Mouse (Mus musculus) hindbrain, embryonic 15.5 days (tissue): ENCODE data around the gene Nhsl1. TPM values are rescaled to one million over a fixed set of nuclear protein-coding genes. Genes with fewer than 3 reads are reported as not detected.
A peak's percentile ranks its signal among the peaks of the same experiment; 100 is the strongest.

Experiments used
- ATAC-seq: fragments of 200-750 bp; cut with Nextera tagmentation; 2 replicates; pipeline ENCODE4 v1.8.0; 2017; ENCODE audit warnings: low read depth, moderate number of reproducible peaks, moderate TSS enrichment; ENCODE audit not compliant: low FRiP score
- H3K27ac ChIP-seq: fragments of 300-500 bp; sonication (generic); replicated peaks from 2 replicates; pipeline ENCODE4 v1.5.1; 2015; ENCODE audit warnings: mild to moderate bottlenecking, inconsistent platforms
- H3K27me3 ChIP-seq: fragments of 300-500 bp; sonication (generic); 2 replicates; pipeline ENCODE4 v1.6.1; 2015; ENCODE audit warnings: control low read depth, inconsistent platforms
- H3K36me3 ChIP-seq: fragments of 300-500 bp; sonication (generic); 2 replicates; pipeline ENCODE4 v1.6.1; 2015; ENCODE audit warnings: control low read depth, inconsistent platforms
- H3K4me1 ChIP-seq: fragments of 300-500 bp; sonication (generic); replicated peaks from 2 replicates; pipeline ENCODE4 v1.6.1; 2015; ENCODE audit warnings: control low read depth, inconsistent platforms
- H3K4me2 ChIP-seq: fragments of 300-500 bp; sonication (generic); 2 replicates; pipeline ENCODE4 v1.6.1; 2015; ENCODE audit warnings: moderate library complexity, mild to moderate bottlenecking, inconsistent platforms
- H3K4me3 ChIP-seq: fragments of 300-500 bp; sonication (generic); 2 replicates; pipeline ENCODE4 v1.5.1; 2015; ENCODE audit warnings: mild to moderate bottlenecking, inconsistent platforms
- H3K9ac ChIP-seq: fragments of 300-500 bp; sonication (generic); 2 replicates; pipeline ENCODE4 v1.6.1; 2015; ENCODE audit warnings: inconsistent platforms
- H3K9me3 ChIP-seq: fragments of 300-500 bp; sonication (generic); 2 replicates; pipeline ENCODE4 v1.6.1; 2016; ENCODE audit warnings: control low read depth, inconsistent platforms
- WGBS: fragments of 180-500 bp; shearing (Covaris S2); methylation state at CpG from one replicate; pipeline ENCODE4 v1.1.7; 2015; 5-methylcytosine and 5-hydroxymethylcytosine counted together
- polyA plus RNA-seq: library from polyadenylated mRNA; unstranded; fragments of >200 nt; fragmentation: Nextera tagmentation; extraction: Ambion mirVana; gene quantifications from 2 replicates; pipeline ENCODE4 v1.2.1, GENCODE M21; 2015

The Nhsl1 gene
- polyA plus RNA-seq, 1 experiment from 2014 or later = 15.6 TPM

DNA sequence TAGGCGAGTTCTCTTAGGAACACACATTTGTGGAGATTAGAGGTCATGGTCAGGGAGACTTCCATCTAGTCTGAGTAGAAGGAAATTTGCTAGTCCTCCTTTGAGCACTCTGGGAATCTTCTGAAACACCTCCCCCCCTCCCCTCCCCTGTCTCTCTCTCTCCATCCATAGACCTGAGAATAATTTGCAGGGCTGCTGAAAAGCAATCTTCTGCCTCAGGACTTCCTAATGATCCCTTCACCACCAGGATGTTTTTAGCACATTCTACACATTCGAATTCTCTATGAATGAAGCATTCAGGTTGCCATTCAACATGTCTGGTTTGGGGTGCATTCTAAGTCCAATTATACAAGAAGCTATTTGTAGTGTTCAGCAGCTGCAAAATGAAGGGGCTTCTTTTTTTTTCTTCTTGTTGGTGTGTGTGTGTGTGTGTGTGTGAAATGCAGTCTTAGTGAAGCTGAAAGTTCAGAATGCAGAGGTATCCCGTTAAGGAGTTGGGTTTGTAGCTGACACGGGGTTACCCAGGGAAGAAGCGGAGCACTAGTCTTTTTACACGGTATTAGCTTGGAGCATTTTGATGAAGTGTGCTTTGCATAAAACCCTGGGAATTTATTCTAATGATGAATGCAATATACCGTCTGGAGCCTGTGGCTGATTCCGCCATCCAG is 139.2 kb downstream of the Nhsl1 start:
- Histone ChIP-seq H3K9ac (no peak overlapping the region), H3K9me3 (no peaks in the 10 kb centered on the region), H3K4me1 (peaks cover 55% of the 10 kb centered on the region), H3K27me3 (no peaks in the 10 kb centered on the region), H3K4me3 (no peak overlapping the region), H3K36me3 (no peaks in the 10 kb centered on the region), H3K27ac (peak overlapping the region; percentile 43; the same call in 1 of the 2 replicates), H3K4me2 (peak overlapping the region; percentile 13; the same call in 1 of the 2 replicates)
- 17% methylated on average over 8 of the region's 8 CpGs for WGBS
- ATAC-seq = 0 out of 2 replicates have a peak, but pooled peaks have one; percentile 29

DNA sequence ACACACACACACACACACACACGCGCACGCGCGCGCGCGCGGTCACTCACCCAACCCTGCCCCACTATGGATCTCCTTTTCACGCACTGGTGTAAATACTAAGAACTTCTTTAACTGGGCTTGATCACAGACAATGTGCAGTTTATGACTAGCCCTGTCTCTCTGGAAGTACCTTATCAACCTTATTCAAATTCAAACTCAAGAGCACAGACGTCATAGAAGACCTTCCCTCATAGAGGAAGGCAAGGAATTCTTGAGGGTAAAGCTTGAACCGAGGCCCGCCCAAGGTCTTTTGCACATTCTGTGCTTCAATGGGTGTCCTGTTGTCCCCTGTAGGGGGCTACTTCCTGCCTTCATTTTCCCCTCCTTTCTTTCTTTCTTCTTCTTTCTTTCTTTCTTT is 142.6 kb downstream of the Nhsl1 start:
- Histone ChIP-seq H3K9ac (no peak overlapping the region), H3K4me3 (no peak overlapping the region), H3K9me3 (no peaks in the 10 kb centered on the region), H3K27ac (no peak overlapping the region), H3K4me1 (peaks cover 46% of the 10 kb centered on the region), H3K27me3 (no peaks in the 10 kb centered on the region), H3K4me2 (no peak overlapping the region), H3K36me3 (no peaks in the 10 kb centered on the region)
- WGBS = 93% methylated on average over 13 of the region's 13 CpGs
- no peak for ATAC-seq

DNA sequence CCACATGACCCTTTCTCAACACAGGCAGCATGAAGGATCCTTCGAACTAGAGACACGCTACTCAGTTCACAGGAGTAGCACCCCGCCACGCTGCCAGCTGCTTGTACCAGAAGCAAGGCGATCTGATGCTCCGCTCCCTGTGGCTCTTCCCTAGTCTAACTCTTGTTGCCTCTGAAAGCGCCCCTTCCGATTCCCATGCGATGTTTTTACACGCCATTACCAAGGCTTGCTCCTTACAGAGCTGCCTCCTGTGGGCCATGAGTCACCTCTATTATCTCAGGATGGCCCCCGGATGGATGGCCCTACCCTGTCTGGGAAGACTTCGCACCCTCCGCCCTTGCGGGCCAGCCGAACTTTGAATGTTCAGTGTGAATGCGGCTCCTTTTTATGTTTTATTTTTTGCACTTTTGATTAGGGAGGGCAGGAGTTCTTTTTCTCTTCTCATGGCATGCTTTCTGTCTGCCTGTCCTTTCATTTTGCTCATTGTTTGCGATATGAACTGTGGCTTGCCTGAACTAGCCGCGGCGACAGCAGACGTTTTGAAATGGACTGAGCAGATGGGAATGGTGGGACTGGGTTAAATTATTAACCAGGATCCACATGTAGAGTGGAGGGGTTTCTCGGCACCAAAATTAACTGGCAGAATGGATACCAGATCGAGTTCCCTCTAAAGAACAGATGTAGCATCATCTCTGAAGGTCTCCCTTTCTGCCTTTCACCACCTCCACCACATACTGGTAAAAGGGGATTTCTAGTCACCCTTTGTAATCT is 144.5 kb downstream of the Nhsl1 start:
- Histone ChIP-seq H3K4me1 (peaks cover 33% of the 10 kb centered on the region), H3K36me3 (no peaks in the 10 kb centered on the region), H3K27ac (peak overlapping the region; percentile 22; the same call in 1 of the 2 replicates), H3K4me2 (peak overlapping the region; percentile 43), H3K27me3 (no peaks in the 10 kb centered on the region), H3K4me3 (no peak overlapping the region), H3K9ac (no peak overlapping the region), H3K9me3 (no peaks in the 10 kb centered on the region)
- 30% methylated on average over 23 of the region's 23 CpGs for WGBS
- ATAC-seq = peak; percentile 52; the same call in 1 of the 2 replicates

DNA sequence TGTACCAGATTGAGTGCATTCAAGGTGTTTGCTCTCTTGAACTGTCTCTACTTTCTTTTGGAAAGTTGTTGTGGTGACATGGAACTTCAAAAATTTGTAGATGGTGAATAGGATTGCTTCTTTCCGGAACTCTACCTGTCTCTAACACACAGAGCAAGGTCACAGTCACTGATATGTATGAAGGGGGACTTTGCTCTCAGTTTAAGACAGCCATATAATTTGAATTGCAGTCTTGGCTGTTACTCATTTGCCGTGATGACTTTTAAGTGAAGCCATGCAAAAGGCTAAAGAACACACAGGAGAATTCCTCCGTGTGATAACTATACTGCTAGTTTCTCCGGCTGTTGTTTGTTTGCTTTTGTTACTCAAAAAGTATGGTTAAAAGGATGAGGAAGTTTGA is 149.6 kb downstream of the Nhsl1 start:
- 32% methylated on average over 4 of the region's 4 CpGs for WGBS
- Histone ChIP-seq H3K27me3 (no peaks in the 10 kb centered on the region), H3K36me3 (no peaks in the 10 kb centered on the region), H3K9me3 (no peaks in the 10 kb centered on the region), H3K27ac (0 out of 2 replicates have a peak overlapping the region, but pooled peaks have one; percentile 84), H3K4me1 (peaks cover 53% of the 10 kb centered on the region), H3K4me3 (no peak overlapping the region), H3K9ac (no peak overlapping the region), H3K4me2 (peak overlapping the region; percentile 71; the same call in 1 of the 2 replicates)
- ATAC-seq = no peak

DNA sequence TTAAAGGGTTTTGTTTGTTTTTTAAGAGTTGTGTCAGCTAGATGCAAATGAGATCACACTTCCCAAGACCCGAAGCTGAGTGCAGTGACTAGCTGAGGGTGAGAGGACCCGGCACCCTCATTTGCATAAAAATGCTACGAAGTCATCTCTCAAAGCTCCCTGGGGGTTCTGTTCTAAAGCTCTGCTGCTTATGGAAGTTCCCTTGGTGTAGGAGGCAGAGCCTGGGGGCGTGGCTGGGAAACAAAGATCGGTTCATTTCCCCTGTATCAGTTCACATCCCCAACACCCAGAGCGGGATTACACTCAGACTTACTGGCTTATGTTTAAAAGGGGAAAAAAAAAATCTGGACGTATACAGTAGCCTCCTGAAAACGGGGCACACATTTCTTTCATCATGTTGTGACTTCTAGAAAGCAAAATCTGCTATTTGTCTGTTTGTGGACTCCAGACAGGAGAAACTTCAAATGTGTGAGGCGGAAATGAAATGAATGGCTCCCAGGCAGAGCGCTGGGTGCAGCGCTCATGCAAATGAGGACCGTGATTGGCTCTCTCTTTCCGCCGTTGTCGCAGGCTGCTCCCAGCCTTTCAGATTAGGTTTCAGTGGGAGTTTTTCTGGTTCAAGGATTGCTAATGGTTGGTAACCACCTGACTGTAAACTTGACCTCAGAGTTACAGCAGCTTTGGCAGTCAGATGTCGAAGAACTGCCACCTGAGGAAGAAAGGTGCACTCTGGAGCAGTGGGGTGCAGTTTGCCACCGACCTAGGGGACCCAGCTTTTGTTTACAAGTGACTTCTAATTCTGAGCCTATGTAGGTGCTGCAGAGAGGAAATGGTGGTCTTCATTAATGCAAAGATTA is 150.7 kb downstream of the Nhsl1 start:
- Histone ChIP-seq H3K4me3 (peak overlapping the region; percentile 40), H3K27me3 (no peaks in the 10 kb centered on the region), H3K9ac (peak overlapping the region; percentile 37), H3K4me2 (peak overlapping the region; percentile 71), H3K36me3 (no peaks in the 10 kb centered on the region), H3K4me1 (peaks cover 50% of the 10 kb centered on the region), H3K27ac (peak overlapping the region; percentile 84), H3K9me3 (no peaks in the 10 kb centered on the region)
- peak; percentile 71 for ATAC-seq
- WGBS = under 1% methylated on average over 17 of the region's 17 CpGs

DNA sequence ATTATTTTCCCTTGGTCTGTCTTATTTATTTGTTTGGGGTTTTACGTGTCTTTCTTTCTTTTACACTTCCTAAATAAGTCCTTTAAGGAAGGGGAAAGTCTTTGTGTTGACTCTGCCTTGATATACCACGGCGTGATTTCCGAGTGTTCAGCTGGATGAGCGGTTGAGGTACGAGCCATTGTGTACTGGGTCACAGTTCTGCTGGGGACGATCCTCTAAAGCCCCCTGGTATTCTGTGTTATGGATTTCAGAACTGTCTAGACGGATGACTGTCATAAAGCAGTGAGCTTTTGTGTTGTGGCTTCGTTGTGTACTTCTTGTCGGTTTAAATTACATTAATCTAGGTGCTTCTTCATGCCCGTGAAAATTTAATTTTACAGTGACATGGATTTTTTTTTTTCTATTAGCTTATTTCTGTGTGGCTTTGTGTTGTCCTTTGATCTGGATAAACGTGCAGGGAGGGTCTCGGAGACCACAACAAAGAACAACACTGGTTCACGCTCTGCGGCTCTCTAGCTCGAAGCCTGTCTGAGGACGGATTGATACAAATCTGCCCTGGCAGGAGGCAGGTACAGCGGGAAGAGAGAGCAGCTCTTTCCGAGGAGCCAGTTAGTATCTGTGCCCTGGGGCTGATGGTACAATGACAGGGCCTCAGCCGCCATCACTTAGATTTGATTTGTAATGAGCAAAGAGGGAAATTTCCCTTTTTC is 151.7 kb downstream of the Nhsl1 start:
- 9% methylated on average over 20 of the region's 20 CpGs for WGBS
- H3K4me2 ChIP-seq = peak overlapping the region; percentile 71
- H3K36me3 ChIP-seq = no peaks in the 10 kb centered on the region
- no peaks in the 10 kb centered on the region for H3K27me3 ChIP-seq
- H3K4me3 ChIP-seq = peak overlapping the region; percentile 40
- peak overlapping the region; percentile 84 for H3K27ac ChIP-seq
- no peaks in the 10 kb centered on the region for H3K9me3 ChIP-seq
- peak; percentile 42; the same call in 1 of the 2 replicates for ATAC-seq
- peaks cover 59% of the 10 kb centered on the region for H3K4me1 ChIP-seq
- peak overlapping the region; percentile 42 for H3K9ac ChIP-seq

DNA sequence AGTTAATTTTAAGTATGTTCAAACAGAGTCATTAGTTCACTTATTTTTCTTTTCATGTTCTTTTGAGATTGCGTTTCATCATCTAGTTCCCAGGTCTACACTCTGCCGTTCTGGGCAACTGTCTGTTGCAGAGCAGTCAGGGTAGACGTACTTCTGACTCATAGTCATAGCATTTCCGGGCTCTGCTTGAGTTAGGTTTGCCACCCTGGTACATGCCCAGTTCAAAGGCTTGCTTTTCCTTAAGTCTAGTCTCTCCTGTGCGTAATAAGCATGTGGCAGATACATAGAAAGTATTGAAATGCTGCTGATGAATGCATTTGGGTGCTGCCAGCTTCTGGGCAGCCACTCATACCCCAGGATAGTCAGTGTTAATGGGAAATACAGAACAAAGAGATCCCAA is 152.9 kb downstream of the Nhsl1 start:
- WGBS = 42% methylated on average over 5 of the region's 5 CpGs
- H3K9me3 ChIP-seq = no peaks in the 10 kb centered on the region
- no peak for ATAC-seq
- H3K4me2 ChIP-seq = peak overlapping the region; percentile 71
- peak overlapping the region; percentile 84 for H3K27ac ChIP-seq
- peak overlapping the region; percentile 40 for H3K4me3 ChIP-seq
- H3K36me3 ChIP-seq = no peaks in the 10 kb centered on the region
- peaks cover 62% of the 10 kb centered on the region for H3K4me1 ChIP-seq
- no peak overlapping the region for H3K9ac ChIP-seq
- no peaks in the 10 kb centered on the region for H3K27me3 ChIP-seq

DNA sequence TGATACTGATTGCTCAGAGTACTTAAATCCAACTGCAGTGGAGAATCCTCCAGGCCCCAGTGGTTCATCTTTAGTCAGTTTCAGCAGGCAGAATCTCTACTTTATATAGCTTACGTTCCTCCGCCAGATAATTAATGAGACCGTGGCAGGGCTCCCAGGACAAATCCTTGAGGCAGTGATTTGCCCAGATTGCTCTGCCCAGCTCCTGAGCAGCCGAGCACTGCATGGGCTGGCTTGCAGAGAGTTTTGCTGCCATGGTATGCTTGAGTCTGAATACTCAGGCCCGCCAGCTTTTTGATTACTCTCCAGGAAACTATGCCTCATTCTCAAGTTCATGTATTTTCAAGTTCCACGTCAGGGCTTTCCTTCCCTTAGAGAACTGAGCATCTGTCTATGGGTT is 156.3 kb downstream of the Nhsl1 start:
- peak overlapping the region; percentile 50 for H3K27ac ChIP-seq
- H3K4me1 ChIP-seq = peaks cover 42% of the 10 kb centered on the region
- no peaks in the 10 kb centered on the region for H3K27me3 ChIP-seq
- WGBS = 29% methylated on average over 6 of the region's 6 CpGs
- H3K36me3 ChIP-seq = no peaks in the 10 kb centered on the region
- no peaks in the 10 kb centered on the region for H3K9me3 ChIP-seq
- H3K4me3 ChIP-seq = no peak overlapping the region
- H3K9ac ChIP-seq = no peak overlapping the region
- peak; percentile 64 for ATAC-seq
- H3K4me2 ChIP-seq = no peak overlapping the region

DNA sequence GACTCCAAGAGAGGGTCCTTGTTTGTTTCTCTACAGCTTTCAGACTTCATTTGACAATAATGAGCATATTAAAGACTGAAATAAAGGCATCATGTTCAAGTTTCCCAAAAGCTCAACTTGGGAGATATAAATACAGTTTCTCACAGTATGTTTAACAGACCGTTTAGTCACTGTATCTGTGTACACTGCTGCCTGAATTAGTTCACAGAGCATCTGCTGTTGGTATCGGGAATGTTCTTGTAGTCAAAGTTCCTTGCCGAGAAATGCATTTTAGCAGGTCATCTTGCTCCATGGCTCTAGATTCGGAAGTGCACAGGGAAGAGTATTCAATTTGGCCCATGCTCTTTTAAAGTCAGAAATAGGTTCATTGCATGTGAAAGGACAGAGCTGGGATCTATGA is 159.5 kb downstream of the Nhsl1 start:
- no peak overlapping the region for H3K4me2 ChIP-seq

DNA sequence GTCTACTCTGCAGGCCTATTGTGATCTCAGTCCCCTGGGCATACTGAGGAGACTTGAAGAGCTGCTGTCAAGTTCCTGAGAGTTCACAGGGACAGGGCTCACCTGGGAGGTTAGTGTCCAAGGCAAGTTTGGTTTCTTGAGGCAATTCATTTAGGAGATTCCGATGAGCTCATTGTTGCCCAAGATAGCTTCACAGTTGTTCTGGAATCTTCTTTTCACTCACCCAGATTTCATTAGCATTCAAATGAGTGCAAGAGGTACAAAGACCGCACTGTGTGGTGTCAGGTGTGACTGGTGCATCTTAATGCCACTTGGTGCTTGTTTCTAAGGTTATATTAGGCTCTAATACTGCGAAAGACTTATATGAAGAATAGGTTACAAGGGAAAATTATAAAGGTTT is 160.5 kb downstream of the Nhsl1 start:
- WGBS = 86% methylated on average over 3 of the region's 3 CpGs
- no peak for ATAC-seq

More for the DNA sequence above, 159.5 kb downstream of the Nhsl1 start:
- H3K9ac ChIP-seq = no peak overlapping the region
- H3K4me3 ChIP-seq = no peak overlapping the region
- H3K4me1 ChIP-seq = peaks cover 32% of the 10 kb centered on the region
- H3K9me3 ChIP-seq = no peaks in the 10 kb centered on the region
- 89% methylated on average over 4 of the region's 4 CpGs for WGBS
- no peak for ATAC-seq
- H3K27ac ChIP-seq = no peak overlapping the region
- H3K36me3 ChIP-seq = no peaks in the 10 kb centered on the region
- no peaks in the 10 kb centered on the region for H3K27me3 ChIP-seq

DNA sequence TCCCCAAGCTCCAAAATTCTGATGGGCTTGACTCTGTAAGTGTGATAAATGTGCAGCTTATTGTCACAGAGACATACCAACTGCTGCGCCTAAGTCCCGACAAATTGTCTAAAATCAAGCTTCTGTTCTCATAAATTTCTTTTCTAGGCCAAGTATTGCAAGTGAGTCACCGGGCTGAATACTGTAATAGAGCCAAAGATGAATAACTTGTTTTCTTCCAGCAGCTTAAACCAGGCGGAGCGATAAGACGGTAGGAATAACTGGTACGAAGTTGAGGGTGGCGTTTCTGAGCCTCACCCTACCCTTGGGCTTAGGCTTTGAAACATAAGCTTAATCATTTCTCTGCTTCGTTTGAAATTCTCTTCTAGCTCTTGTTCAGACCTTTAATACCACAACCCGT is 162.1 kb downstream of the Nhsl1 start:
- no peak overlapping the region for H3K27ac ChIP-seq

More for the DNA sequence above, 160.5 kb downstream of the Nhsl1 start:
- H3K4me2 ChIP-seq = no peak overlapping the region
- H3K27ac ChIP-seq = no peak overlapping the region
- H3K9ac ChIP-seq = no peak overlapping the region
- H3K9me3 ChIP-seq = no peaks in the 10 kb centered on the region
- H3K36me3 ChIP-seq = no peaks in the 10 kb centered on the region
- H3K4me3 ChIP-seq = no peak overlapping the region
- peaks cover 34% of the 10 kb centered on the region for H3K4me1 ChIP-seq
- no peaks in the 10 kb centered on the region for H3K27me3 ChIP-seq

More for the DNA sequence above, 162.1 kb downstream of the Nhsl1 start:
- H3K27me3 ChIP-seq = no peaks in the 10 kb centered on the region
- no peak overlapping the region for H3K9ac ChIP-seq
- WGBS = 82% methylated on average over 10 of the region's 10 CpGs
- H3K4me1 ChIP-seq = peaks cover 24% of the 10 kb centered on the region
- no peaks in the 10 kb centered on the region for H3K36me3 ChIP-seq
- H3K4me2 ChIP-seq = no peak overlapping the region
- ATAC-seq = no peak
- no peaks in the 10 kb centered on the region for H3K9me3 ChIP-seq
- H3K4me3 ChIP-seq = no peak overlapping the region
